Mouse (Mus musculus): ENCODE measurements around the gene Ptcd3.
"Not testable (repeated sequence)": the region's sequence is repeated elsewhere in the genome, so short reads cannot be mapped to it uniquely, and the experiment has no call there.

The Ptcd3 gene

DNA sequence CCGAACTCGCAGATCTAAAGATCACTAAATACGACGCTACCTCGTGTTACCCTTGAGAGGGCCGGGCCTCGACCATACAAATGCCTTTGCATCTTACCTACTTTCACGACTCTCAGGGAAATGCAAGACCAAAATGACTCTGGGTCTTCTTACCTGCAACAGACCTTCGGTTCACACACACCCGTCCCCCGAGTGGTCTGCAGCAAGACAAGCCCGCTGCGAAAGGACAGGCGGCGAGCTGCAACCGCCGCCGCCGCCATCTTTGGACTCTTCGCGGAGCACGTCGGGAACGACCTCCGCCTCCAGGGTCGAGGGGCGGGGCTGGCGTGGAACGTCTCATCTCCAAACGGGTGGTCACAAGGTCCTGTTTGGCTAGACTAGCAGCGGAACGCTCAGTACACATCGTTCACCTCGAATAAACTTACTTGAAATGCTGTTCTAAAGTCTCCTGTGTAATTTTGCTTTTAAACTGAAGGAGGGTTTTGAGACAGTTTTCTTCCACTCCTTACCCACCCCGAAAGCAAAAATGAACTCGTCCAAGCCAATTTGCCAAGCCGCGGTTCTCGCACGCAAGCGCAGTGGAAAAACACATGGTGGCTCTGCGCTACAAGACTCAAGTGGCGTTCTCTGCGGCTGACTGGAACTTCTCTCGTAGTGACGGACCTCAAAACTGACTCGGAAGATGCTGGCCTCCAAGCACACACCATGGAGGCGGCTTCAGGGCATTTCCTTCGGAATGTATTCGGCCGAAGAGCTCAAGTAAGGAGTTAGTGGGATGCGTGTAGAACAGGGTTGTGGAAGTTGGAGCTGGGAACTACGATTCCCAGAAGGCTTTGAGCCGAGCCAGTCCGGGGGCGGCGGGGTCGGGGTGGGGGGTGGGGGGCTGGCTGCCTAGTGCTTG is at the start of gene Ptcd3, which contains the start of gene Polr1a:
Gene Ptcd3, minus strand, starts transcription at position 270 of the 901 bp plus-strand sequence.
Gene Polr1a, plus strand, starts transcription at position 573 of the 901 bp plus-strand sequence.
- DNase-seq (ENCODE audit: low spot score): peak; percentile 74

DNA sequence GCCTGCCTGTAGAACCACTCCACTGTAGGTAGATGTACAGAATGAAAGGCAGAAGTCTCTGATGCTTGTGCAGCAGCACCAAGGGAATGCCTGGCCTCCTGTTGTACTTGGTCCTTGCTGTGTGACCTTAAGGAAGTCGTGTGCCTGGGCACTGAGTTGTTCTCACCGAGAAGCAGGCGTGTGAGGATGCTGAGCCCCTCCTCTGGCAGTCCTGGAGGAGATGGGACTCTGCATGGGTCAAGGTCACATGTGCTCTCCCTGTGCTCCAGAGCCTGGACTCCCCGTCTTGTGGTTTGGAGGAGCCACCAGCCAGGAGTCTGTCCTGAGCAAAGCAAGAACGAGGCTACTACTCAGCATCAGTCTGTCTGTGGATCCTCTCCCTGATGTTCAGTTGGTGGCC is 42.6 kb upstream of the Ptcd3 start:
- DNase-seq (ENCODE audit: low spot score): no peak

DNA sequence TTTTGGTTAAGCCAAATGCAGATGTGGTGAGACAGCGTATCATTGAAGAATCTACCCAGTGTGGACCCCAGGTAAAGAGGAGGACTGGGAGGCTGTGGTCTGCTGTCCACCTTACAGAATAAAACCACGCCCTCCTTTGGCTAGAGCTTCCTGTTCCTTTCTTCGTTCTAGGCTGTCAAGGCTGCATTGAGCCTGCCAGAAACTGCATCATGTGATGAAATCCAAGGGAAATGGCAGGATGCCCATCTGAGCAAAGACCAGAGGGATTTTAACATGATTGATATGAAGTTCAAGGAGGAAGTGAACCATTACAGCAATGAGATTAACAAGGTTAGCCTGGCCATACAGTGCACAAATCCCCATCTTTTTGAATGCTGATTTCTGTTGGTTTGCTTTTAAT is 42.0 kb upstream of the Ptcd3 start:
- peak; percentile 72 for DNase-seq (ENCODE audit: low spot score)

DNA sequence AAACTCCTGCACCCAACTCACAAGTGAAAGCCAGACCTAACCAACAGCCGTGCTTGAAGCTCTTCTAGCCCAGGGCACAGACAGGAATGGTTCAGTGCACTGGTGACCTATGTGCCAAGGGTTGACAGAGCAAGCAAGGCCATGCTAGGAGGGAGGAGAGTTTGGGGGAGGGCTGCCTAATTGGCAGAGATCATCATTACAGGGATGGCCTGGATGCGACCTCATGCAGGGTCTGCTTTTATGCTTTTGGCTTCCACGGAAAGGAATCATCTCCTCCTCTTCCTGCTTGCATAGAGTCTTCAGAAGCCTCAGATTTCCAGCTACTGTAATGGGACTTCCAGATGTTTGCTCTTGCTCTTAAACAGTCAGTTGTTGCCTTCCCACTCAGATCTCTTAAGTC is 41.2 kb upstream of the Ptcd3 start:
- DNase-seq (ENCODE audit: low spot score): no peak

DNA sequence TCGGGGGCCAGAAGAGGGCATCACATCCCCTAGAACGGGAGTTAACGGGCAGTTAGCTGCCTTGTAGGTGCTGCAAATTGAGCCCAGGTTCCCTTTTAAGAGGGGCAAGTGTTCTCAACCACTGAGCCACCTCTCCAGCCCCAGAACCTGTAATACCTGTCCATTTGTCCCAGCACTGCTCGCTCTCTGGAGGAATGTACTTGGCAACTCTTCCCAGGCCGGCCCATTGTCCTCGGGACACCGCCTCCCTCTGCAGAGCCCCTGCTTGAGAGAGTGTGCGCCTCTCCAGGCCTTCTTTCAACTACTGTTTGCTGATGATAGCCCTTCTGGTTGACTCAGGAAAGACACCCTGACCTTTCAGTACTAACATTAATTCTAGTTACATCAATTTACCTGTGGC is 37.6 kb upstream of the Ptcd3 start:
- no peak for DNase-seq (ENCODE audit: low spot score)

DNA sequence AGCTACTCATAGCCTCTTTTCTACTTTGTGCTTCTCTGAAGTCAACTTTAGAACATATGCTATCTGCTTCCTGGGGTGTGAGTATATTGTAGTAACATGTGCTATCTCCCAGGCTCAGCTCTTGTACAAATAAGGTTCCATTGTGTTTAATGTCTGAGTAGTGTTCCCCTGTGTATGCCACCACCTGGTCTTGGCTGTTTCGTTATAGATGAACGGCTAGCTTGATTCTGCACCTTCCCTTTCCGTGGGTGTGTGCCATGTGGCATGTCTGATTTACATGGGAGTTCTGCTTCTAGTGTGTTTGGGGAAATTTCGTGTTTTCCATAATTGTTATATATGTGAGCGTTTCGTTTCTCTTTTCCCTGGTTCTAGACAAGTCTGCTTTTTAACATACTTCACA is 36.6 kb upstream of the Ptcd3 start:
- no peak for DNase-seq (ENCODE audit: low spot score)

DNA sequence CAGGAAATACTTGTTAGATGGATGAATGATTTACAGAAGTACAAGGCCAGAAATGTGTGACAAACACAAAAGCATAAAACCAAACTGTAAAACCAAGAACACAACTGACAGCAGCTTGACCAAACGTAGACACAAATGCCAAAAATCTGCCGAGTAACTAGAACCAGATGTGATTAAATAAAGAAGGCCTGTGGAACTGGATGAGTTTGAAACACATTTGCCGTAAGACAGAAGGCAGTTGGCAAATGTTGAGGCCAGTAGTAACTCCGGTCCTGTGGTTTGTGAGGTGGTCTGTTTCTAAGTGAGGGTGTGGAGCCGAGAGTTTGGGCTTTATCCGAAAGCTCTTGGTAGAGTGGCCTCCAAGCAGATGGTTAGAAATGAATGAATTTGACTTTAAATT is 32.4 kb upstream of the Ptcd3 start:
- DNase-seq (ENCODE audit: low spot score): no peak

DNA sequence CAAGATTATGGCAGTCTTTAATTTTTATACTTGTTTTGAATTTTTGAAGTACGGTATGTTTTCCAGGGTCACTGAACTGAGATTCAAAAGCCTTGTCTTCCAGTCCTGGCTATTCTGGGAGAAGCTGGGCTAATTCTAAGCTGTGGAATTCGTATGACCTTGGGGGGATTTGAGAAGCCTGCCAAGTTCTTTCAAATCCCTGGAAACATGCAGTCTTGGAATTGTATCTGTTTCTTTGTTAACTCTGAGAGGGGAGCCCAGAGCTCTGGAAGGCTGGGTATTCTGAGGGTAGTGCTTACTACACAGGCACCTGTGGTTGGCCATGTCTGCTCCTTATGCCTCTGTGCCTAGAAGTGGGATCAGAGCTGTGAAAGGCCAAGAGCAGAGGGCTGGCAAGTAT is 27.2 kb upstream of the Ptcd3 start:
- DNase-seq (ENCODE audit: low spot score): peak; percentile 85

DNA sequence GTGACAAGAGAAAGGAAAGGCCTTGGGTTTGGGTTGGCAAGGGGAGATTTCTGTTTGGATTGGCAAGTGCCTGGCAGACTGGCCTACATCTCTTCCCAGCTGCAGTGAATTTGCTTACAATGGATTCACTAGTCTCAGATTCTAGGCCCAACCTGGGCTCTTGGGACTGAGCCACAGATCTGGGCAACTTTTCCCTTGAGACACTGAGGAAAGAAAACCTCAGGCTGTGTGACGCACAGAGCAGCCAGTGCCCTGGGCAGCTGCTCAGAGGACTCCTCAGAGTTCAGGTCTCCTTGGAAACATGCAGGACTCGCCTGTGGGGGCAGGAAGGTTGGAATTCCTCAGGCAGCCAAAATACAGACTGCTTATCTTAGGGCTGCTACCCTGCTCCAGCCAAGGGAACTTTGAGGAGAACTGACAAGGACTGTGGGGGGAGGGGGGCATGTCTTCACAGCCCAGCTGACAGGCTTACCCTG is 25.6 kb upstream of the Ptcd3 start:
- peak; percentile 94 for DNase-seq (ENCODE audit: low spot score)

DNA sequence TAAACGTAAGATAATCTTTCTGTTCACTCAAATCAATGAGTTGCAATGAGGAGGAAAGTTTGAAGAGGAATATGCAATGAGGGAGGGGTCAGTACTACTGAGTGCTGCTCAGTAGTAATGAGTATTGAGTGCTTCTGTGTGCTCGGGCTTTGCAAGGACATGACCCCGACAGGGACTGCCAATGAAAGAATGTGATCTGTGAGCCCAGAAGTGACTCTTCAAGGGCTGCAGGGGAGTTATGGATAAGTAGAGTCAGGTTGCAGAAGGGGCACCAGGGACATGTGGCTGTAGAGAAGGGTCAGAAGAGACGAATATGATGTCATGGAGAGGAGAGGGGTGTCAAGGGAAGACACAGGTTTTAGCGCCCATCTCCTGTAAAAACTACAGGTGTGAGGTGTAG is 23.8 kb upstream of the Ptcd3 start:
- DNase-seq (ENCODE audit: low spot score): no peak

DNA sequence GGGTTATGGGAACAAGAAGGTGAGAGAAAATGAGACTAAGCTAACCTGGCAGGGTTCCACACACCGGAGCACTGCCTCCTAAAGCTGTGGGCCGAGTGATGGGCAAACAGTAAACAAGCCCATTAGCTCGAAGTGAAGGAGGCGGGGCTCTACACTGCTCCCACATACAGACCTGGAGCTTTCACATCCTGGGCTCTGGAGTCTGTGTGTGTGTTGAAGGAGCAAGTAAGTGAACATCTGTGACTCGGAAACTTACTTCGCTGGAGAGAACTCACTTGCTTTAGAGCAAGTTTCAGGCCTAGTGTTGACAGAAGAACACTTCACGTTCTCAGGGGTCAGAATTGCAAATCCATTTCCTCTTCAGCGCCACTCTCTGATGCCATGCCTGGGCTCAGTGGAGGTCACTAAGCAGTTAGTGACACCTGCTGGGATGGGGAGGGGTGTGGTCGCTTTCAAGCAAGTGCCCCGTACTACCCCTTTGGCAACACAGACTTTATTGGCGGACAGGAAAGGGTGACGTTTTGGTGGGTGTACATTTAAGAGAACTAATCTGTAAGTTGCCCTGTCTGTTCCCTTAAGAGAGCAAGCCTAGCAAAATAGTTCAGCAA is 22.4 kb upstream of the Ptcd3 start:
- no peak for DNase-seq (ENCODE audit: low spot score)

DNA sequence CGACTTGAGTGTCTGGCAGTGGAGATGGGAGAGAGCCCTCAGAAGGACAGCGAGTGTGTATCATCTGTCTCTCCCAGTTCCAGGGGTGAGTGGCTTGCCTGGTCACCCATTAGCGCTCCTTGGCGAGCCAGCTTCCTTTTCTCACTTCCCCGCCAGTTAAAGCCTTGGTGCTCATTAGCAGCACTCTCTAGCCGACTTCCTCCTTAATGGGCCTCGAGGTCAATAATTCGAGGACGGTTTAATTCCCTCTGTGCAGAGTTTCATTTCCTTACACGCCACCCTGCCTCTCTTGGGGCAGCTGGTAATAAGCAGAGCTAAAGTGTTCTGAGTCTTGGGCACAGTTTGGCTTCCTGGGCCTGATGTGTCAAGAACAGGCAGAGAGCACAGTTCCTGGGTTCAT is 21.5 kb upstream of the Ptcd3 start:
- no peak for DNase-seq (ENCODE audit: low spot score)

DNA sequence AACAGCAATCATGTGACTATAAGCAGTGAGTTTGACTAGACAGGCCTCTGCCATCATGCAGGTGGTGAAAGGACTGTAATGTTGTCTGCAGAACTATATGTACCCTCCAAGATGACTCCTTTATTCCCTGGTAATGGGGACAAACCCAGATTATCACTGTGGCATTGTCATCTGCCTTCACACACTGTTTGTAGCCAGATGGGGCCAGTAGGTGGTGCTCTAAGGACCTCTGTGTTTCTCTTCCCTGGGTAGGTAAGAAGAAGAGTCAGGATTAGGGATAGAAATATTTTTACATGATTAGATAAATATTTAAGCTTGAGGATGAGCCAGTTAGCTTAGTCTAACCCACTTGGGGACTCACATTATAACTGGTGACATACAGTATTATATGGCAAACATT is 19.4 kb upstream of the Ptcd3 start:
- DNase-seq (ENCODE audit: low spot score): no peak

DNA sequence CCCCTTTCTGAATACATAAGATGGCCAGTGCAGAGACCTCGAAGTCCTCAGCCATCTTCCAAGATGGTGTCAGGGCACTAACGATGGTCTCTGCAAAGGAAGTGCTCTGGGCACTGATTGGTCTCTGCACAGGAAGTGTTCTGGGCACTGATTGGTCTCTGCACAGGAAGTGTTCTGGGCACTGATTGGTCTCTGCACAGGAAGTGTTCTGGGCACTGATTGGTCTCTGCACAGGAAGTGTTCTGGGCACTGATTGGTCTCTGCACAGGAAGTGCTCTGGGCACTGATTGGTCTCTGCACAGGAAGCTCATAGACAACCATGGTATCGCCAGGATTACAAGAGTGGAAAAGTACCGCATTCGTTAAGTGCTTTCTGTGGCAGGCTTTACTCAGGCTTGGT is 16.7 kb upstream of the Ptcd3 start:
- not testable (repeated sequence) for DNase-seq (ENCODE audit: low spot score)

DNA sequence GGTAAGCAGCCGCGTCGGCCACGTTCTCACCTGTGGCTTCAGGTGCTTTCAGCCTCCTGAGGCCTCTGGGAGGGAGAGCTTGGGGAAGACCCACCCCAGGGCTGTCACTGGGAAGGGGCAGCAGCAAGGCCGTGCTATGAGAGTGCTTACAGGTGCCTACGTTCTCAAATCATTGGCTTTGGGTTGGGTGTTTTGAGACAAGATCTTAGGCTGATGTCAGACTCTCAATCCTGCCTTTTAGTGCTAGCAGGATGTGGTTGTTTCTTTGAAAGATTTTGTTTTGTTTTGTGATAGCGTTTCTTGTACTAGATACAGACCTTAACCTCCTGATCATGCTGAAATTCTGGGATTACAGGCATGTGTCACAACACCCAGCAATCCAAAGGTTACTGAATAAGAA is 12.2 kb upstream of the Ptcd3 start:
- no peak for DNase-seq (ENCODE audit: low spot score)

DNA sequence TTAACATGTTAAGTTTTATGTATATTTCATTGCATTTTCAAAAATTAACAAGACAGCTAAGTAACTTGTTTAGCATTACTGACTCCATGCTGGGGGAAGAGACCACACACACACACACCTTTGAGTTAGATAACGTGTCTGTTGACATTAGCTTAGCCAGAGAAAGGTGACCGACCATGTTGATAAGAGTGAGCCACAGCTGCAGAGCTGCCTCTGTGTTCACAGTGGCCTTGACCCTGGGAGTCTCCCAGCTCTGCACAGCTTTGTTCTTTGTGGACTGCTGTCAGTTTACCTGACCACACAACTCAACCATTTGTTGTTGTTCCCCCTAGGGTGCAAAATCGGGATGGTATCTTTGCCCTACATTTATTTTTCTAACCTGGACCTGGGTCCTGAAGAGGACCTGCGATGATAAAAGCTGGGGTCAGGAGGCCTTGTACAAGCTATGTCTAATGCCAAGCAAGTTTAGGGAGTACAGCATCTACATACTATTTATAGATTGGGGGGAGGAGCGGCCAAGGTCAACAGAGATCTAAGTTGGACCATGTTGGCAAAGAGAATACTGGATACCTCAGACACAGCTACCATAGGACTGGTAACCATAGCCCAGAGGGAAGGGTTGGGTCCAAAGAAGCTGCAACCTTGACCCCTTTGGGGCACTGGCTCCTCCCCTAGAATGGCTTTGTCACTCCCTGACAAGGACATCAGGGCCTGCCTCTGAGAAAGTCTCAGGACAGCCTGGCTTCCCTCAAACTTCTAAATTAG is 3.3 kb upstream of the Ptcd3 start:
- peak; percentile 22 for DNase-seq (ENCODE audit: low spot score)

DNA sequence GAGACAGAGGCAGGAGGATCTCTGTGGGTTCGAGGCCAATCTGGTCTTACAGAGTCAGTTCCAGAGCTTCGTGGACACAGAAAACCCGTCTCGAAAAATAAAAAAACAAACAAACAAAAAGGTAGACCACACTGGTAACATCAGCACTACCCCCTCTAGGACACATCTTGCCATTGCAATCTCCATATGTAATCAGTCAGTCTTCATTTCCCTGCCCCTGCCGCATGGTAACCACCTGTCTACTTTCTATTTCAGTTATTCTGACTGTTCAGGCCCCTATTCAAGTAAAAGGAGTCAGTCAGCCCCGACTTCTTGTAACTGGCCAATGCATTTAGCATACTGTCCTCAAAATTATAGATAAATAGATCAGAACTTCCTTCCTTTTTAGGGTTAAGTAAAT is 1.3 kb upstream of the Ptcd3 start:
- no peak for DNase-seq (ENCODE audit: low spot score)

DNA sequence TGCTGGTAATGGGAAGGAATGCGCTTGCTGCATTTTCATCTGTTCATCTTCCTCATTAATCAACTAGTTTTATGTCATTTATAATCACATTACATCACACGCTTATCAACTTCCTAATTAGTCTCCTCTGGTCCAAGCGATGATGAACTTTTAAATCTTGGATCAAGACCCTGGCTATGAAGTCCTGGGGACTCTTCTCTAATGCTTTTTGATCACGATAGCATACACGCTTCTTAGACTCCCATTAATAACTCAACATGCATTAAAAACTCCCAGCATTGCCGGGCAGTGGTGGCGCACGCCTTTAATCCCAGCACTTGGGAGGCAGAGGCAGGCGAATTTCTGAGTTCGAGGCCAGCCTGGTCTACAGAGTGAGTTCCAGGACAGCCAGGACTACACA is 834 bp upstream of the Ptcd3 start:
- no peak for DNase-seq (ENCODE audit: low spot score)

DNA sequence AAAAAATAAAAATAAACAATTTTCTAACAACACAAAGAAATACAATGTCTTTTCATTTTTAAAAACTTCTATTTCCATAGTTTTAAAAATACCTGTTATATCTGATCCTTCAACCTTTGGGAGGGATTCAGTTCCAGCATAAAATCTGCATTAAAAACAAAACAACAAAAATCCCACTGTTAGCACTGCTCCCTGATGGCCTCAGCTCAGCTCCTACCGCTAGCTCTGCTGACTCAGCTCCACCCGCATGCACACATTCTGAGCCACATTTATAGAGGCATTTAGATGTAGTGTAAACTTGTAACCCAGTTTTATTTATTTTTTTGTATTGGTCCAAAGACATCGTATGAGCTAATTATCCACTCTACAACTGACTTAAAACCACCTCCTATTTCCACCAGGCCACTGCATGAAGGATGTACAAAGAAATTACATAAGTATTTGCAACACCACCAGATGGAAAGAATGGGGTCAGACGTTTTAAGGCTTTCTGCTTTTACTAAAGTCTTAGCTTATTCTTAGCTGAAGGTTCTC is 781 bp downstream of the Ptcd3 start:
- no peak for DNase-seq (ENCODE audit: low spot score)

DNA sequence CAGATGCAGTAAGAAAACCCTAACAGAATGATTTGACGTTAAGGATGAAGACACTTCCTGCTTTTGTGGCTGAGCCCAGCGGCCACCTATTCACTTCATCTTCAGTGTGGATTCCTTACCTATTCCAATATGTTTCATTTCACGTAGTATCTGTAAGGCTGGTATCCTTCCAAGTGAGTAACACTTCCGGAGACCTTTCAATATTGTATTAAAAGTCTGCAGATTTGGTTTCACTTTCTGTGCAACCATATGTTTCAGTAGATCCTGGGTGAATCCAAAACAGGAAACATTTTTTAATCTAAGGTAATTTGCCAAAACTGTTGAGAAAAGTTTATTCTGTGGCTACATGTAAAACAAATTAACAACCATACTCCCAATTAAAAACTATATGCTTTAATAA is 15.3 kb downstream of the Ptcd3 start:
- no peak for DNase-seq (ENCODE audit: low spot score)

DNA sequence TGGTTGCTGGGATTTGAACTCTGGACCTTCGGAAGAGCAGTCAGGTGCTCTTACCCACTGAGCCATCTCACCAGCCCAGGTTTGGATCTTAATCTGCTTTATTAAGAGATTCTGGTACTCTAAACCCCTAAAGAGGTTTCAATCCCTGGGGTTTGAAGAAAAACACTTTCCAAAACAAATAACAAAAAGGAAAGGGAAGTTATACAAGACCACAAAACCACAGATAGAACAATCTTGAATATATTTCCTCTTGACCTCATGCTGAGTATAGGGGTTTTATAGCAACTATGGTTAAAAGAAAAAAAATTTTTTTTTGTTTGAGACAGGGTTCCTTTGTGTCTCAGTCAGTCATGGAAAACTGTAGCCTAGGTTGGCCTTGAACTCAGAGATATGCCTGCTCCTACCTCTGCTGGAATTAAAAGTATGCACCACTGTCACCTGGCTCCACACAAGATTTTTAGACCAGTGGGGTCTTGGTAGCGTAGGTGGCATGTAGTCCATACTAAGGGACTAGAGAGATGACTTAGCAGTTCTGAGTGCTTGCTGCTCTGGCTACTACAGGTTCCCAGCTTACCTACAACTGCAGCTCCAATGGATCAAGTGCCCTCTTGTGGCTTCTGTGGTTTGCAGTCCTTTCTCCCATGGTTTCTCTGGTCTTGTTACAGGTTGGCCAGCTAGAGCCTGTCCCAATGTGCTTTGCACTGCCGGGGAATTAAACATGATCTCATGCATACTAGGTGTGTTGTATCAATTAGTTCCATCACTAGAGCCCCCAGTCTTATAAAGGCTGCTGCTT is 30.4 kb downstream of the Ptcd3 start:
- DNase-seq (ENCODE audit: low spot score): no peak

DNA sequence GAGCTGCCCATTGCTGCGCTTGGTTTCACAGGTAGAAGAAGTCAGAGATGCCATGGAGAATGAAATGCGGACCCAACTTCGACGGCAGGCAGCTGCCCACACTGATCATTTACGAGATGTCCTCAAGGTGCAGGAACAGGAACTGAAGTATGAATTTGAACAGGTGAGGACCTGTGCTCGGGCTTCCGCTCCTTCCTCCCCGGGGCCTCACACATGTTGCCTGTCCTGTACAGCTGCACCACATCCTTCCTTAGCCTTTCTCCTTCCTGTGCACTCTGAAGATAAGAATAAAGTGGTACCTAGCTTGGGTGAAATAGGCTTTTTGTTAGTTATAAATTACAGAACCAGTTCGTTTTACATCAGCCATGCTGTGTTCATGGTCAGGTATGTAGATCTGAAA is 37.2 kb downstream of the Ptcd3 start:
- no peak for DNase-seq (ENCODE audit: low spot score)
